Mouse (Mus musculus): ENCODE results near the gene Pccb. TPM values are rescaled to one million over a fixed set of nuclear protein-coding genes. Genes with fewer than 3 reads are reported as not detected.

Pccb gene
- polyA plus RNA-seq, 1 experiment, result not detected

GRCm38 (mm10) chr9:101057156-101057555, 22.5 kb upstream of the Pccb start:
- H3K4me1 ChIP-seq (ENCODE audit: control insufficient read depth, insufficient read depth, low read length), result 0 out of 2 replicates have a peak, but pooled peaks cover 2% of the 10 kb centered on the region
- H3K27ac ChIP-seq (ENCODE audit: insufficient read depth, low read depth, low read length), result no peak overlapping the region
- TF ChIP-seq CTCF (IDR thresholded peaks at IDR 0.05; ENCODE audit: insufficient read depth, low read depth, low read length), result no peak
- TF ChIP-seq POLR2A (IDR thresholded peaks at IDR 0.05; ENCODE audit: insufficient read depth, low read depth, low read length), result no peak
- 97% methylated on average over 4 of the region's 4 CpGs for WGBS
- no peak overlapping the region for H3K4me3 ChIP-seq (ENCODE audit: insufficient read depth, low read depth, low read length)

GRCm38 (mm10) chr9:101053279-101053678, 18.6 kb upstream of the Pccb start:
- H3K27ac ChIP-seq (ENCODE audit: insufficient read depth, low read depth, low read length), result no peak overlapping the region
- 84% methylated on average over 14 of the region's 14 CpGs for WGBS

GRCm38 (mm10) chr9:101052691-101053090, 18.0 kb upstream of the Pccb start:
- Histone ChIP-seq H3K4me3 (ENCODE audit: insufficient read depth, low read depth, low read length) (no peak overlapping the region), H3K4me1 (ENCODE audit: control insufficient read depth, insufficient read depth, low read length) (no peaks in the 10 kb centered on the region), H3K27ac (ENCODE audit: insufficient read depth, low read depth, low read length) (no peak overlapping the region)
- no peak for TF ChIP-seq POLR2A (IDR thresholded peaks at IDR 0.05; ENCODE audit: insufficient read depth, low read depth, low read length)
- TF ChIP-seq CTCF (IDR thresholded peaks at IDR 0.05; ENCODE audit: insufficient read depth, low read depth, low read length), result no peak
- WGBS, result 69% methylated on average over 6 of the region's 6 CpGs

More at GRCm38 (mm10) chr9:101053279-101053678, 18.6 kb upstream of the Pccb start:
- H3K4me3 ChIP-seq (ENCODE audit: insufficient read depth, low read depth, low read length), result no peak overlapping the region
- no peaks in the 10 kb centered on the region for H3K4me1 ChIP-seq (ENCODE audit: control insufficient read depth, insufficient read depth, low read length)
- TF ChIP-seq CTCF (IDR thresholded peaks at IDR 0.05; ENCODE audit: insufficient read depth, low read depth, low read length) (no peak), POLR2A (IDR thresholded peaks at IDR 0.05; ENCODE audit: insufficient read depth, low read depth, low read length) (no peak)

- 94% methylated on average over 3 of the region's 3 CpGs for WGBS
- Histone ChIP-seq H3K4me1 (ENCODE audit: control insufficient read depth, insufficient read depth, low read length) (no peaks in the 10 kb centered on the region), H3K27ac (ENCODE audit: insufficient read depth, low read depth, low read length) (no peak overlapping the region), H3K4me3 (ENCODE audit: insufficient read depth, low read depth, low read length) (no peak overlapping the region)
- no peak for TF ChIP-seq POLR2A (IDR thresholded peaks at IDR 0.05; ENCODE audit: insufficient read depth, low read depth, low read length)
Measured at GRCm38 (mm10) chr9:101052007-101052406, 17.3 kb upstream of the Pccb start.

- Histone ChIP-seq H3K4me1 (ENCODE audit: control insufficient read depth, insufficient read depth, low read length) (no peaks in the 10 kb centered on the region), H3K27ac (ENCODE audit: insufficient read depth, low read depth, low read length) (no peak overlapping the region), H3K4me3 (ENCODE audit: insufficient read depth, low read depth, low read length) (no peak overlapping the region)
- WGBS, result 62% methylated on average over 15 of the region's 15 CpGs
- TF ChIP-seq POLR2A (IDR thresholded peaks at IDR 0.05; ENCODE audit: insufficient read depth, low read depth, low read length) (no peak), CTCF (IDR thresholded peaks at IDR 0.05; ENCODE audit: insufficient read depth, low read depth, low read length) (no peak)
Measured at GRCm38 (mm10) chr9:101045710-101046338, 11.1 kb upstream of the Pccb start.

GRCm38 (mm10) chr9:101042249-101042648, 7.6 kb upstream of the Pccb start:
- TF ChIP-seq CTCF (IDR thresholded peaks at IDR 0.05; ENCODE audit: insufficient read depth, low read depth, low read length), result no peak
- no peak for TF ChIP-seq POLR2A (IDR thresholded peaks at IDR 0.05; ENCODE audit: insufficient read depth, low read depth, low read length)
- Histone ChIP-seq H3K4me3 (ENCODE audit: insufficient read depth, low read depth, low read length) (no peak overlapping the region), H3K27ac (ENCODE audit: insufficient read depth, low read depth, low read length) (no peak overlapping the region), H3K4me1 (ENCODE audit: control insufficient read depth, insufficient read depth, low read length) (no peaks in the 10 kb centered on the region)
- WGBS, result 79% methylated on average over 9 of the region's 9 CpGs

GRCm38 (mm10) chr9:101041508-101041907, 6.8 kb upstream of the Pccb start:
- TF ChIP-seq CTCF (IDR thresholded peaks at IDR 0.05; ENCODE audit: insufficient read depth, low read depth, low read length) (no peak), POLR2A (IDR thresholded peaks at IDR 0.05; ENCODE audit: insufficient read depth, low read depth, low read length) (no peak)
- Histone ChIP-seq H3K27ac (ENCODE audit: insufficient read depth, low read depth, low read length) (no peak overlapping the region), H3K4me1 (ENCODE audit: control insufficient read depth, insufficient read depth, low read length) (no peaks in the 10 kb centered on the region), H3K4me3 (ENCODE audit: insufficient read depth, low read depth, low read length) (no peak overlapping the region)
- 69% methylated on average over 5 of the region's 5 CpGs for whole genome bisulfite sequencing

GRCm38 (mm10) chr9:101038634-101039033, 3.9 kb upstream of the Pccb start:
- Histone ChIP-seq H3K4me1 (ENCODE audit: control insufficient read depth, insufficient read depth, low read length) (no peaks in the 10 kb centered on the region), H3K27ac (ENCODE audit: insufficient read depth, low read depth, low read length) (no peak overlapping the region), H3K4me3 (ENCODE audit: insufficient read depth, low read depth, low read length) (no peak overlapping the region)
- no peak for TF ChIP-seq POLR2A (IDR thresholded peaks at IDR 0.05; ENCODE audit: insufficient read depth, low read depth, low read length)
- no peak for TF ChIP-seq CTCF (IDR thresholded peaks at IDR 0.05; ENCODE audit: insufficient read depth, low read depth, low read length)
- 56% methylated on average over 5 of the region's 5 CpGs for WGBS

- Histone ChIP-seq H3K27ac (ENCODE audit: insufficient read depth, low read depth, low read length) (no peak overlapping the region), H3K4me3 (ENCODE audit: insufficient read depth, low read depth, low read length) (no peak overlapping the region), H3K4me1 (ENCODE audit: control insufficient read depth, insufficient read depth, low read length) (no peaks in the 10 kb centered on the region)
- TF ChIP-seq POLR2A (IDR thresholded peaks at IDR 0.05; ENCODE audit: insufficient read depth, low read depth, low read length) (no peak), CTCF (IDR thresholded peaks at IDR 0.05; ENCODE audit: insufficient read depth, low read depth, low read length) (no peak)
- 38% methylated on average over 7 of the region's 7 CpGs for WGBS
Measured at GRCm38 (mm10) chr9:101037396-101037795, 2.7 kb upstream of the Pccb start.

Measured in olfactory bulb, adult 2 months (tissue).